Mouse (Mus musculus) forebrain, postnatal 0 days (tissue): ENCODE data around the gene Btbd8. TPM values are rescaled to one million over a fixed set of nuclear protein-coding genes. Genes with fewer than 3 reads are reported as not detected.

Source experiments
- ATAC-seq: fragments of 200-750 bp; cut with Nextera tagmentation; 2 replicates; pipeline ENCODE4 v1.8.0; 2017; ENCODE audit warnings: mild to moderate bottlenecking, moderate library complexity
- DNase-seq: peaks from one replicate; pipeline ENCODE4 v3.0.0-alpha.2; 2015
- H3K27ac ChIP-seq: fragments of 300-500 bp; sonication (generic); 2 replicates; pipeline ENCODE4 v1.5.1; 2014; ENCODE audit warnings: low read depth, mild to moderate bottlenecking, antibody characterized with exemption, low read length, moderate library complexity, mixed read lengths
- H3K27me3 ChIP-seq: fragments of 300-500 bp; sonication (generic); 2 replicates; pipeline ENCODE4 v1.6.1; 2014; ENCODE audit warnings: mild to moderate bottlenecking, low read length, mixed read lengths; ENCODE audit not compliant: insufficient read depth
- H3K36me3 ChIP-seq: fragments of 300-500 bp; sonication (generic); 2 replicates; pipeline ENCODE4 v1.6.1; 2014; ENCODE audit warnings: mild to moderate bottlenecking, moderate library complexity; ENCODE audit not compliant: insufficient read depth
- H3K4me1 ChIP-seq: fragments of 300-500 bp; sonication (generic); 2 replicates; pipeline ENCODE4 v1.6.1; 2014; ENCODE audit warnings: antibody characterized with exemption; ENCODE audit not compliant: insufficient read depth
- H3K4me2 ChIP-seq: fragments of 300-500 bp; sonication (generic); 2 replicates; pipeline ENCODE4 v1.6.1; 2014; ENCODE audit warnings: low read depth, mild to moderate bottlenecking, moderate library complexity
- H3K4me3 ChIP-seq: fragments of 300-500 bp; sonication (generic); 2 replicates; pipeline ENCODE4 v1.5.1; 2014; ENCODE audit warnings: low read depth, low read length, mixed read lengths
- H3K9ac ChIP-seq: fragments of 300-500 bp; sonication (generic); 2 replicates; pipeline ENCODE4 v1.6.1; 2014; ENCODE audit warnings: mild to moderate bottlenecking
- H3K9me3 ChIP-seq: fragments of 300-500 bp; sonication (generic); 2 replicates; pipeline ENCODE4 v1.6.1; 2016; ENCODE audit warnings: low read length
- CTCF ChIP-seq: sonication (generic); IDR thresholded peaks from 2 replicates; pipeline ENCODE4 v1.5.1; 2016; ENCODE audit warnings: antibody characterized with exemption, control low read depth, low read depth
- whole genome bisulfite sequencing: fragments of 180-500 bp; shearing (Covaris S2); extraction: QIAGEN DNeasy Blood & Tissue Kit; methylation state at CpG from one replicate; pipeline ENCODE4 v1.1.7; 2014; 5-methylcytosine and 5-hydroxymethylcytosine counted together
- polyA plus RNA-seq: library from polyadenylated mRNA; unstranded; fragments of >200 nt; fragmentation: Nextera tagmentation; extraction: Ambion mirVana; gene quantifications from 2 replicates; pipeline ENCODE4 v1.2.1, GENCODE M21; 2015
- total RNA-seq: library from RNA; depleted of rRNA; stranded (reverse); fragments of >200 nt; gene quantifications from 2 replicates; pipeline ENCODE4 v1.2.3, GENCODE M21; 2014; rRNA removed

Gene Btbd8
- total and polyA plus RNA-seq, 2 experiments from 2014 or later = 26.3 to 52.5 TPM

DNA sequence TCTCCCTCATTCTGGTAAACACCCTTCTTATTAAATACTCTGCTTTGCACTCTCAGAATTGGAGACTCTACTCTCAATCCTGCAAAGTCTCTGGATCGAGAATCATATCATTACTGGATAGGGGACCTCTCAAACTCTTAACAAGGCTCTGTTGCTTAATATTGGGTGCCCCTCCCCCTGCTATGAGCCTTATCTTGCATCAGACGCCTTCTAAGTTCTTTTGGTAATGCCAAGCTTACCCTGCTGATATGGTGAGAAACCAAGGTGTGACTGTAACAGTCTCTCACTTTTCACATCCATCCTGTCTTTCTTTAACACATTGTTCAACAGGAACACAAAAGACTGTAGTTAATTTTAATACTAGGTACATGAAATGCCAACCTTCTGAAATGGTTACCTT is 95.8 kb downstream of the Btbd8 start:
- H3K4me2 ChIP-seq = no peak overlapping the region
- H3K9ac ChIP-seq = no peak overlapping the region
- no peak for TF ChIP-seq CTCF
- H3K4me3 ChIP-seq = no peak overlapping the region
- no peak for DNase-seq
- 71% methylated on average over 2 of the region's 2 CpGs for WGBS
- ATAC-seq = no peak
- H3K27me3 ChIP-seq = no peaks in the 10 kb centered on the region
- H3K27ac ChIP-seq = no peak overlapping the region
- H3K9me3 ChIP-seq = no peaks in the 10 kb centered on the region
- H3K4me1 ChIP-seq = no peaks in the 10 kb centered on the region
- no peaks in the 10 kb centered on the region for H3K36me3 ChIP-seq

DNA sequence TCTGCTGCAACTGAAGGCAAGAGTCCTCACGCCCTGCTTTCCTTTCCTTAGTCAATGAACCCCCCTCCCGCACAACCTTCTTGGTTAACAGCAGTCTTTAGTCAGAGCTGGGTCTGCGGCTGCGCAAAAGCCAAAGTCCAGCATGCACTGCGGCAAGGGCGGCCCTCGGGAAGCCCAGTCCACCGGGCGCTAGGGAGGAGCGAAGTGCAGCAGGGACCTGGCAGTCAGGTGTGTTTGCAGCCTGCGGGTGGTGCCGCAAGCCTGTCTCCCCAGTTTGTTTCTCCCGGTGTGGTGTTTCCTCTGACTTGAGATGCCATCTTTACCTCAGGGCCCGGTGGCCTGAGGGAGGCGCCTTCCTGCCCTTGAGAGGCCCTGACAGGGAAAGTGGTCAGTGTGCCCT is 96.8 kb downstream of the Btbd8 start, which contains the start of gene 1700028K03Rik:
1700028K03Rik (plus strand) TSS at position 129 of the 400 bp plus-strand sequence.
- WGBS = 78% methylated on average over 15 of the region's 15 CpGs
- no peak for DNase-seq
- ATAC-seq = no peak

DNA sequence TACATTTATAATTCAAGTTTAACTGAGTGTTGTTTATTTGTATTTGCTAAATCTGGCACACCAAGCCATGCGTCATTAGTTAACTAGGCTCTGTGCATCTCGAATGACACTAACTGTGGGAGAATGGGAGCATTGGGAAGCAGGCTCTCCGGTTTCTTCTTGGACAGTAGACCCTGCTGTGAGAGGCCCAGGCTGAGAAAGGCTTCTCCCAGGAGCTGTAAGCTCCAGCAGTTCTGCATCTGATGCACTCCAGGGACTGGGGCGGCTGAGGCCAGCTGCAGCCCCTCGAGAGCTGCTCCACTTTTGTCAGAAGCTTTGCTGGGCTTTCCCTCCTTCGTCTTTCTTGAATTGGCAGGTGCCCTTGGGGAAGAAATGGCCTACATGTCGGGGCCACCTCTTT is 103.9 kb downstream of the Btbd8 start:
- Histone ChIP-seq H3K9me3 (no peaks in the 10 kb centered on the region), H3K36me3 (no peaks in the 10 kb centered on the region), H3K9ac (no peak overlapping the region), H3K4me2 (no peak overlapping the region), H3K27me3 (no peaks in the 10 kb centered on the region), H3K27ac (peak overlapping the region; percentile 5; the same call in 1 of the 2 replicates), H3K4me1 (no peaks in the 10 kb centered on the region), H3K4me3 (no peak overlapping the region)
- WGBS = 13% methylated on average over 7 of the region's 7 CpGs
- ATAC-seq (no peak), DNase-seq (peak; percentile 3)
- no peak for TF ChIP-seq CTCF

More for the DNA sequence above, 96.8 kb downstream of the Btbd8 start, which contains the start of gene 1700028K03Rik:
- Histone ChIP-seq H3K36me3 (no peaks in the 10 kb centered on the region), H3K9me3 (no peaks in the 10 kb centered on the region), H3K27me3 (no peaks in the 10 kb centered on the region), H3K4me1 (no peaks in the 10 kb centered on the region), H3K4me2 (no peak within 1 kb of the TSS), H3K27ac (no peak within 1 kb of the TSS), H3K4me3 (no peak within 1 kb of the TSS), H3K9ac (no peak within 1 kb of the TSS)
- no peak for TF ChIP-seq CTCF

DNA sequence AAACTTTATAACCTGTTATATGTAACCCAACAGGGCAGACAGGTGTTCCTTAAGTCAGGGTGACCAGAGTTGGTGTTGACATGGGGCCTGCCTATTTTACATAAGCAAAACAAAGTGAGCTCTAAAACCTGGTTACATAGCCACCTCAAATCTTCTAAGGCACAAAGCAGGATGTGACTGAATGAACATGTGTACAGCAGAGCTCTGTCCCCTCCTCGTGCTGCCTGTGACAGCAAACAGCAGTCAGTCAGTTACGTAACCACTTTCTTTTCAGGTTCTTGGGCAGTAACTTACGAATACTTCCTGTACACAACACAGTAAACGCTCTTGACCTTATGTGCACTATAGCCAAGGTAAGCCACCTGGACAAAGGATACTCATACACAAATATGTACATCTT is 108.1 kb downstream of the Btbd8 start:
- Histone ChIP-seq H3K4me1 (no peaks in the 10 kb centered on the region), H3K27ac (no peak overlapping the region), H3K4me2 (no peak overlapping the region), H3K9me3 (no peaks in the 10 kb centered on the region), H3K36me3 (peaks cover 9% of the 10 kb centered on the region), H3K27me3 (no peaks in the 10 kb centered on the region), H3K9ac (no peak overlapping the region), H3K4me3 (no peak overlapping the region)
- 86% methylated on average over 4 of the region's 4 CpGs for WGBS
- ATAC-seq = no peak
- DNase-seq = no peak
- TF ChIP-seq CTCF = no peak

DNA sequence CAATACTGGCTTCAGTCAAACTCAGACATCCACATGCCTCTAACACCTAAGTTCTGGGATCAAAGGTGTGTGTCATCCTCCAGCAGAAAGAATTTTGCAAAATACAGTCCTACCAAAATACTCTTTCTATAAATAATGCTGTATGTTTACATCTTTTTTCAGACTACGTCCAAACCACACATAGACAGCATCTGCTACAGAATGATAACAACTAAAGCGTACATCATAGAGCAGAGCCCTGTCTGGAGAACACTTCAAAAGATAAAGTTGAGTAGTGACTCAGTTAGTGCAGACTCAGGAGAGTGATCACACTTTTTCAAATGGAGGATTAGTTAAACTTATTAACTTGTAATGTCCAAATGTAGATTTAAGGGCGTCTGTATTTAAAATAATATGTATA is 110.2 kb downstream of the Btbd8 start:
- 89% methylated on average over 3 of the region's 3 CpGs for WGBS
- H3K36me3 ChIP-seq = peaks cover 20% of the 10 kb centered on the region
- H3K4me1 ChIP-seq = no peaks in the 10 kb centered on the region
- no peak overlapping the region for H3K9ac ChIP-seq
- no peak for TF ChIP-seq CTCF
- H3K9me3 ChIP-seq = no peaks in the 10 kb centered on the region
- H3K27ac ChIP-seq = no peak overlapping the region
- H3K4me2 ChIP-seq = no peak overlapping the region
- ATAC-seq = no peak
- no peaks in the 10 kb centered on the region for H3K27me3 ChIP-seq
- no peak for DNase-seq
- H3K4me3 ChIP-seq = no peak overlapping the region

DNA sequence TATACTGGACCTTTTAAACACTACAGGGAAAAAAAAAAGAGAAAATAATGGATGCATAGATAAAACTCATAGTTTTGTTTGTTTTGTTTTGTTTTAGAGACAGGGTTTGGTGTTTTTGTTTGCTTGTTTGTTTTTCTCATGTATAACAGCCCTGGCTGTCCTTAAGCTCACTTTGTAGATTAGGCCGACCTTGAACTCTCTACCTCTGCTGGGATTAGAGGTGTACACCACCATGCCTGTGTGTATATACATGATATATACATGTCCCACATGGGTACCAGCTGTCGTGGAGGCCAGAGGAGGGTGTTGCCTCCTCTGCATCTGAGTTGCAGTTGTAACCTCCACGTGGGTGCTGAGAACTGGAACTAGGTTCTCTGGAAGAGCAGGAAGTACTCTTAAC is 110.6 kb downstream of the Btbd8 start:
- H3K9ac ChIP-seq = no peak overlapping the region
- H3K36me3 ChIP-seq = peaks cover 21% of the 10 kb centered on the region
- DNase-seq (no peak), ATAC-seq (no peak)
- no peak overlapping the region for H3K4me2 ChIP-seq
- H3K27ac ChIP-seq = no peak overlapping the region
- no peaks in the 10 kb centered on the region for H3K27me3 ChIP-seq
- no peaks in the 10 kb centered on the region for H3K4me1 ChIP-seq
- H3K4me3 ChIP-seq = no peak overlapping the region
- 93% methylated on average over 3 of the region's 3 CpGs for WGBS
- no peak for TF ChIP-seq CTCF
- H3K9me3 ChIP-seq = no peaks in the 10 kb centered on the region

DNA sequence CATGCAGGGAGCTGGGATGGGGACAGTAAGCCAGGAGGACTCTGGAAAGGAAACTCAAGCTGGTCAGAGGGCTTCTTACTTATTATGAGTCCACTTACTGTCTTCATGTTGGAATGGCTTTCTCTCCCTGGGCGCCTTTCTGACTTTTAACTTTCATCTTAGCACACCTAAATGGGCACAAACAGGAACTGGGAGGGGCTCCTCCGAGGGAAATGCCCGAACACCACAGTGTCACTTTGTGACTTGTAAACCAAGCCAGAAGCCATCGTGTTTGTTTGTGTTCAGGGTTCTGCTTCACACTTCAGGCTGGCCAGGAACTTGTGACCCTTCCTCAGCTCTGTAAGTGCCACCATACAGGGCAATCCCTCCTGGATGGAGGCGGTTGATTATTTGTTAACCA is 116.5 kb downstream of the Btbd8 start:
- TF ChIP-seq CTCF = no peak
- peaks cover 38% of the 10 kb centered on the region for H3K36me3 ChIP-seq
- ATAC-seq (no peak), DNase-seq (no peak)
- no peak overlapping the region for H3K9ac ChIP-seq
- no peak overlapping the region for H3K4me3 ChIP-seq
- H3K27ac ChIP-seq = no peak overlapping the region
- H3K27me3 ChIP-seq = no peaks in the 10 kb centered on the region
- no peaks in the 10 kb centered on the region for H3K9me3 ChIP-seq
- WGBS = 90% methylated on average over 5 of the region's 5 CpGs
- no peaks in the 10 kb centered on the region for H3K4me1 ChIP-seq
- no peak overlapping the region for H3K4me2 ChIP-seq

DNA sequence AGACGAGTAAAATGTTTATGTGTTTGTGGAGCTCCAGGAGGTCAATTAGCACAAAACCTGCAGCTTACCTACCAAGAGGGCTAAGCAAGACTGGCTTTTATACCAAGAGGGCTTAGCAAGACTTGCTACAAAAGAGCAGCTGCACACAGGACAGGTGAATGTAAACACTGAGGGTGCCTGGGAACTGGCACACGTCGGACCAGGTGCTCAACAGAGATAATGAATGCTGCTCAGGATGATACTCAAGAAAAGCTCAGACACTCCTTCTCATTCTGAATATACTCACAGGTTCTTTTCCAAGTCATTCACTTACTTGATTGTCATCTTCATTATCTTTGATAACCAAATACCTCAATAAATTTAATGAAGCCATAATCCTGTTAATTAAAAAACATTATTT is 119.2 kb downstream of the Btbd8 start:
- Histone ChIP-seq H3K4me1 (no peaks in the 10 kb centered on the region), H3K9ac (no peak overlapping the region), H3K36me3 (peaks cover 49% of the 10 kb centered on the region), H3K4me2 (no peak overlapping the region), H3K4me3 (no peak overlapping the region), H3K9me3 (no peaks in the 10 kb centered on the region), H3K27me3 (no peaks in the 10 kb centered on the region), H3K27ac (no peak overlapping the region)
- 80% methylated on average over 3 of the region's 3 CpGs for WGBS
- DNase-seq = no peak
- TF ChIP-seq CTCF = no peak
- no peak for ATAC-seq

Other genes starting within 250 kb of the Btbd8 start
- gene Tgfbr3, start 148.4 kb upstream of the Btbd8 start, total RNA-seq = 5.5 and 14.3 TPM in 2 replicates
- gene Tgfbr3, start 148.4 kb upstream of the Btbd8 start, polyA plus RNA-seq = 2.3 and 3.4 TPM in 2 replicates
- 4.3 and 4.6 TPM in 2 replicates for gene Brdt, start 106.8 kb upstream of the Btbd8 start, total RNA-seq
- gene Brdt, start 106.8 kb upstream of the Btbd8 start, polyA plus RNA-seq = 2.1 and 2.3 TPM in 2 replicates
- gene Ephx4, start 35.3 kb upstream of the Btbd8 start, total RNA-seq = 12.9 and 15.4 TPM in 2 replicates
- 18.0 and 20.2 TPM in 2 replicates for gene Ephx4, start 35.3 kb upstream of the Btbd8 start, polyA plus RNA-seq
- not detected in 2 replicates for gene Lpcat2b, start 6.4 kb upstream of the Btbd8 start, total RNA-seq
- 0.05 TPM in 1 of 2 replicates, not detected in the other for gene Lpcat2b, start 6.4 kb upstream of the Btbd8 start, polyA plus RNA-seq
- 0.15 and 0.29 TPM in 2 replicates for gene Gm42669, start 69.6 kb downstream of the Btbd8 start, total RNA-seq
- gene Gm42669, start 69.6 kb downstream of the Btbd8 start, polyA plus RNA-seq = 0.09 and 0.21 TPM in 2 replicates
- 0.23 and 0.38 TPM in 2 replicates for gene 1700028K03Rik, start 96.7 kb downstream of the Btbd8 start, total RNA-seq
- 0.06 and 0.12 TPM in 2 replicates for gene 1700028K03Rik, start 96.7 kb downstream of the Btbd8 start, polyA plus RNA-seq
- gene Rpap2, start 159.4 kb downstream of the Btbd8 start, total RNA-seq = 19.2 and 24.9 TPM in 2 replicates
- 18.0 and 18.7 TPM in 2 replicates for gene Rpap2, start 159.4 kb downstream of the Btbd8 start, polyA plus RNA-seq
- gene Glmn, start 159.9 kb downstream of the Btbd8 start, total RNA-seq = 18.0 and 24.1 TPM in 2 replicates
- gene Glmn, start 159.9 kb downstream of the Btbd8 start, polyA plus RNA-seq = 29.0 and 35.4 TPM in 2 replicates